Mouse (Mus musculus) spleen, adult 2 months (tissue): ENCODE data around the gene Gm42420. TPM values are rescaled to one million over a fixed set of nuclear protein-coding genes. Genes with fewer than 3 reads are reported as not detected.
A peak's percentile ranks its signal among the peaks of the same experiment; 100 is the strongest.

Experiments
- DNase-seq, 2 experiments: peaks; one replicate each; pipeline versions ENCODE4 v3.0.0 to v3.0.0-alpha.2; 2012 to 2021; ENCODE audit warnings: low spot score in 2 of 2, low read depth in 1 of 2
- H3K27ac ChIP-seq: fragments of 200-500 bp; 2 replicates; pipeline ENCODE4 v1.5.1; 2012; ENCODE audit warnings: low read length, inconsistent platforms; ENCODE audit not compliant: insufficient read depth
- H3K27me3 ChIP-seq: fragments of 200-500 bp; 2 replicates; pipeline ENCODE4 v1.6.1; 2012; ENCODE audit warnings: mild to moderate bottlenecking, moderate library complexity, low read length, inconsistent platforms; ENCODE audit not compliant: control insufficient read depth, insufficient read depth
- H3K36me3 ChIP-seq: fragments of 200-500 bp; 2 replicates; pipeline ENCODE4 v1.6.1; 2012; ENCODE audit warnings: mild to moderate bottlenecking, low read length, inconsistent platforms; ENCODE audit not compliant: control insufficient read depth, insufficient read depth
- H3K4me1 ChIP-seq: fragments of 200-500 bp; 2 replicates; pipeline ENCODE4 v1.6.1; 2011; ENCODE audit warnings: inconsistent platforms; ENCODE audit not compliant: control insufficient read depth, insufficient read depth, insufficient read length
- H3K4me3 ChIP-seq: fragments of 200-500 bp; 2 replicates; pipeline ENCODE4 v1.5.1; 2011; ENCODE audit warnings: mild to moderate bottlenecking, inconsistent platforms; ENCODE audit not compliant: insufficient read depth, insufficient read length; ENCODE audit errors: extremely low read depth
- CTCF ChIP-seq: fragments of 200-500 bp; IDR thresholded peaks from 2 replicates; pipeline ENCODE4 v1.5.1; 2011; ENCODE audit warnings: mild to moderate bottlenecking, inconsistent platforms; ENCODE audit not compliant: insufficient read depth, insufficient read length, insufficient replicate concordance; ENCODE audit errors: extremely low read depth
- POLR2A ChIP-seq: fragments of 200-500 bp; IDR thresholded peaks from 2 replicates; pipeline ENCODE4 v1.6.1; 2011; ENCODE audit warnings: low read depth, low read length, inconsistent platforms
- WGBS: fragments of 180-500 bp; shearing (Covaris S2); methylation state at CpG from one replicate; pipeline ENCODE4 v1.1.7; 2018; 5-methylcytosine and 5-hydroxymethylcytosine counted together
- polyA plus RNA-seq: library from polyadenylated mRNA; depleted of rRNA; stranded (reverse); fragments of >200 nt; gene quantifications from 2 replicates; pipeline ENCODE4 v1.2.3, GENCODE M21; 2012

Gm42420 gene
- polyA plus RNA-seq, 1 experiment: 0.79 TPM

DNA sequence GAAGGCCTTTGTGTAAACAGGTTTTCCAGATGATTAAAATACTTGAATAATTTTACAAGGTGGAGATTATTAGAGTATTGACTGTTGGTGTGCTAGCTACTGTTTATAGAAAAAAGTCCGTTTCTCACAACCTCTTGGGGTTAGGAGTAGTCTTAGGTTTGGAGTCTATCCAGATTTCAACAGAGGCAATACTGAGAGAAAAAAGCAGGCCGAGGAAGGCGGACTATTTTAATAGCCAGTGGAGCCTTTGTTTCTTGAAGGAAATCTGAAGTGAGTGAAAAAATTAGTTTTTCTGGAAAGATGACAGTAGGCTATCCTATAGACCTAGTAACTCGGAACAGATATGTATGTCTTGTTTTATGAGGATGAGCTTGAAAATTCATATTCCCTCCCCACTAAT is 5.9 kb downstream of the Gm42420 start:
- TF ChIP-seq CTCF (no peak), POLR2A (no peak)
- WGBS: 95% methylated on average over 4 of the region's 4 CpGs
- peaks cover 4% of the 10 kb centered on the region for H3K36me3 ChIP-seq
- H3K27ac ChIP-seq: no peak overlapping the region
- H3K4me1 ChIP-seq: no peaks in the 10 kb centered on the region
- no peak overlapping the region for H3K4me3 ChIP-seq
- no peaks in the 10 kb centered on the region for H3K27me3 ChIP-seq
- DNase-seq: no peak

DNA sequence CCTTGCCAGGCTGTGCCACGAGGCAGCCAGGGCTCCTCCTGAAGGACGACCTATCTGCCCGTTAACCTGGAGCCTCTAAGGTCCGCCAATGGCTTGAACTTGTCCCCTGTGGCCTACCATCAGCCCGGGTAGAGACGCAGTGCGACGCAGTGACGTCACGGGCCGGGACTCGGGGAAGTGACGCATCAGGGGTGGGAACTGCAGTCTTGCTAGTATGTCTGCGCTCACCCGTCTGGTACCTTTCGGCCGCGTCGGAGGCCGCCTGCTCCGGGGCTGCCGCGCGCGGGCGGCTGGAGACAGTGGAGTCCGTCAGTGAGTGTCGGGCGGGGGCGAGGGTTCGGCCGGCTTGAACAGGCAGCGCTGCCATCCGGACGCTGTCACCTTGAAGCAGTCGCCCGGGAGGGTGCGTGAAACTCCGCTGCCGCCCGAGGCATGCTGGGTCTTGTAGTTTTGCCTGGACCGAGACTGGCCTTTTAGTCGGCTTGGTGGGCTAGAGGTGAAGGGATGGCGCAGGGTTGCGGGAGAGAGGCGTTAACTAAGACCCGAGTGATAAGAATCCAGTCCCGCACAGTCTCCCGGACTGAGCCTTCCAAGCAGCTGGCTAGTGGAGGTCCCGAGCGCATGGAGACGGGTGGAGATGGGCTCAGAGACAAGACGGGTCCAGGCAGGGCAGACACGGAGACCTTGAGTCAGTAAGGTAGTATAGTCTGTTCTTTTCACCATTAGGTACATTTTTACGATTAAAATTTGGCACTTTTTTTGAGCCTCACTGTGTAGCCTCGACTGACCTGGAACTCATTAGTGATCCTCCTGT is 7.1 kb downstream of the Gm42420 start, which contains the start of gene Ndufb2:
Ndufb2 (plus strand) TSS at position 174 of the 814 bp plus-strand sequence.
- peak within 1 kb of the TSS; percentile 93 for H3K27ac ChIP-seq
- TF ChIP-seq POLR2A (peak; percentile 67), CTCF (no peak)
- no peaks in the 10 kb centered on the region for H3K4me1 ChIP-seq
- peak; percentile 87 to 91 for DNase-seq
- H3K27me3 ChIP-seq: no peaks in the 10 kb centered on the region
- peak within 1 kb of the TSS; percentile 84 for H3K4me3 ChIP-seq
- WGBS: under 1% methylated on average over 56 of the region's 56 CpGs
- H3K36me3 ChIP-seq: peaks cover 3% of the 10 kb centered on the region

DNA sequence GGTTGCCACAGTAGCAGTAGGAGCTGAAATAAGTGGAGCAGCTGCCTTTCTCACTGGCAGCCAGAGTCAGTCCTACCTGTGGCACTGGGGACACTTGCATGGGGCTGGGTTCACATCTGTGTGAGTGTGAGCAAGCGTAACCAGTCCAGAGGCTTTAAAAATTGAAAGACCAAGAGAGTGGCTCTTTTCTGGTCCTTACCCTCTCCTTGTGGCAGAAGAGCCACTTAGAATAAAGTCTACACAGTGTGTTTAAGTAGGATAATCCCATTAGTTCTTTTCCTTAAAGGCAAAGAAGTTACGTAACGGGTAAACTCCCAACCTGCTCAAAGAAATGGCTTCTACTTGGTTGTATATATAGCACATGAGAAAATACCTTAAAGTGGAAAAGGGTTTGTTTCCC is 15.3 kb downstream of the Gm42420 start:
- 94% methylated on average over 3 of the region's 3 CpGs for WGBS
- no peak for TF ChIP-seq CTCF
- TF ChIP-seq POLR2A: no peak
- Histone ChIP-seq H3K36me3 (peaks cover 28% of the 10 kb centered on the region), H3K4me1 (no peaks in the 10 kb centered on the region), H3K4me3 (no peak overlapping the region), H3K27me3 (no peaks in the 10 kb centered on the region), H3K27ac (no peak overlapping the region)
- no peak for DNase-seq

DNA sequence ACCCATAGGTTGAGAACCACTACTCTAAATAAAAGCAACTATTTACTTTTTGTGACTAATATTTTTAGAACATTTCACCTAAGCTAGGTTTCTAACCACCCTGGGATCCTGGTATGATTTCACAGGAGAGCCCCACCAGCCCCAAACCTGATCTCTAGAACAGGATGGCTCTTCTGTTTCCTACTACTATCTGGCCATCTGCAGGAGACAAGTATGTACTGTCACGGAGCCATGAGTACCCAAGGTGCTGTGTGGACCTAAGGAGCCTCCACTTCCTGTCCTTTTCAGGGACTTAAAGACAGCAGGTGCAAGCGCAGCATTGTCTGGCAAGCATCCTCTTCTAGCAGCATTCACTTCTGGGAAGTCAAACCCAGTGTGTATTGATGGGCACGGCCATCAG is 16.3 kb downstream of the Gm42420 start:
- WGBS: 47% methylated on average over 3 of the region's 3 CpGs
- no peak for DNase-seq
- TF ChIP-seq POLR2A (no peak), CTCF (no peak)

DNA sequence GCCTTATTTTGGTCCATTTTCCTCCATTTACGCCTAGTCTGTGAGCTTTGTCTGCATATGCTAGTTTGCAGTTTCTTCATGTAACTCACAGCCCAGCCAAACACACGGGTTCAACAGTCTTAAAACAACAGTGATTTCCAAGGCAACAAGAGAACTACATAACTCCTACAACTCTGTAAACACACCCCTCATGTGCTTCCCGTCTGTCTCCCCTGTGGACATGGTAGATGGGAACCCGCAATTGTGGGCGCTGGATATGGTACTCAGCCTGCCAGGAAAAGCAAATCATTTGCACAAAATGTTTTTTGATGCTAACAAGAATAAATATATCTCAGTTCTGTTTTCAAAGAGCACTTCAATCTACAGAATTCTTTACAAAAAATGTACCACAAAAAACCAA is 19.0 kb downstream of the Gm42420 start:
- TF ChIP-seq CTCF: no peak
- TF ChIP-seq POLR2A: no peak
- Histone ChIP-seq H3K36me3 (peaks cover 17% of the 10 kb centered on the region), H3K27me3 (no peaks in the 10 kb centered on the region), H3K4me3 (no peak overlapping the region), H3K4me1 (peaks cover 2% of the 10 kb centered on the region), H3K27ac (no peak overlapping the region)
- DNase-seq: no peak
- WGBS: 95% methylated on average over 5 of the region's 5 CpGs

More for the DNA sequence above, 16.3 kb downstream of the Gm42420 start:
- Histone ChIP-seq H3K27me3 (no peaks in the 10 kb centered on the region), H3K36me3 (peaks cover 28% of the 10 kb centered on the region), H3K4me3 (no peak overlapping the region), H3K27ac (no peak overlapping the region), H3K4me1 (peaks cover 2% of the 10 kb centered on the region)

DNA sequence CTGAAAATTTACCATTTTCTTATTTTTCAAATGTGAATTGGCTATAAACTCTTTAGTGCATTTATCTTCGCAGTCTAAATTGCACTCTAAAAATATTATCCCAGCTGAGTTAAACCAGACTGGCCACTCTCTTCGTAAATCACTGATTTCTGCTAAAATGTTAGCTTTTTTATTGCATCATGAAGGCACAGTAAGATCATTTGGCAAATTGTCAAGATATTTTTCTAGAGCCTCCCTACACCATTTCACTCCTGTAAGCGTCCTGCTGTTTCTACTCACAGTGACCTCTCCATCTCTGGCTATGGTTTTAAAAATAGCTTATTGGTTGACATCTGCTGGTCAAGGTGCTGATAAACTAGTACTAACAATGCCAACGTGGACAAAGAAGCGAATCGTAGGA is 20.5 kb downstream of the Gm42420 start:
- no peak for DNase-seq
- WGBS: 88% methylated on average over 6 of the region's 6 CpGs

DNA sequence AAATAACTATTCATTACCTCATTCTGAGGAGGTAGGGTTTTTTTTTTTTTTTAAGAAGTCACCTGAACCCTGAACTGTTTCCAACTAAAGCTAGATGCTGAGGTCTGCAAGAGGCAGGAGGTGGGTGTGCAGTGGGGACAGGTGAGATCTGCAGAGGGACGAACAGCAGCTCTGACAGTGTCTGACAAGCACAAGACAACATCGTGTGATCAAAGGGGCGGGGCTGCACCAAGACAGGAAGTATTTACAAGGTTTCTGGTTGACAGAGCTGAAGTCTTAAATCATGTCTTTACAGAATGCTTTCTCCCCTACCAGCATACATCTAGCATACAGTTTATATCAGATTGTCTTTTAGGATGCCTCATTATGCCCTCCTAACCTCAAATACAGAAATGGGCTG is 21.3 kb downstream of the Gm42420 start:
- TF ChIP-seq CTCF (no peak), POLR2A (no peak)
- H3K36me3 ChIP-seq: peaks cover 11% of the 10 kb centered on the region
- H3K4me3 ChIP-seq: no peak overlapping the region
- peak; percentile 22 to 38 for DNase-seq
- H3K4me1 ChIP-seq: peaks cover 2% of the 10 kb centered on the region
- 19% methylated on average over 3 of the region's 3 CpGs for WGBS
- no peak overlapping the region for H3K27ac ChIP-seq
- H3K27me3 ChIP-seq: no peaks in the 10 kb centered on the region

More for the DNA sequence above, 20.5 kb downstream of the Gm42420 start:
- no peaks in the 10 kb centered on the region for H3K27me3 ChIP-seq
- no peak overlapping the region for H3K4me3 ChIP-seq
- TF ChIP-seq CTCF (no peak), POLR2A (no peak)
- H3K27ac ChIP-seq: no peak overlapping the region
- H3K36me3 ChIP-seq: peaks cover 10% of the 10 kb centered on the region
- H3K4me1 ChIP-seq: peaks cover 2% of the 10 kb centered on the region
